Mouse (Mus musculus): ENCODE data around the gene Camta1. TPM values are rescaled to one million over a fixed set of nuclear protein-coding genes. Genes with fewer than 3 reads are reported as not detected.
A peak's percentile ranks its signal among the peaks of the same experiment; 100 is the strongest.

Camta1 gene
- polyA plus RNA-seq, 1 experiment from 2014 or later, result 61.9 TPM

DNA sequence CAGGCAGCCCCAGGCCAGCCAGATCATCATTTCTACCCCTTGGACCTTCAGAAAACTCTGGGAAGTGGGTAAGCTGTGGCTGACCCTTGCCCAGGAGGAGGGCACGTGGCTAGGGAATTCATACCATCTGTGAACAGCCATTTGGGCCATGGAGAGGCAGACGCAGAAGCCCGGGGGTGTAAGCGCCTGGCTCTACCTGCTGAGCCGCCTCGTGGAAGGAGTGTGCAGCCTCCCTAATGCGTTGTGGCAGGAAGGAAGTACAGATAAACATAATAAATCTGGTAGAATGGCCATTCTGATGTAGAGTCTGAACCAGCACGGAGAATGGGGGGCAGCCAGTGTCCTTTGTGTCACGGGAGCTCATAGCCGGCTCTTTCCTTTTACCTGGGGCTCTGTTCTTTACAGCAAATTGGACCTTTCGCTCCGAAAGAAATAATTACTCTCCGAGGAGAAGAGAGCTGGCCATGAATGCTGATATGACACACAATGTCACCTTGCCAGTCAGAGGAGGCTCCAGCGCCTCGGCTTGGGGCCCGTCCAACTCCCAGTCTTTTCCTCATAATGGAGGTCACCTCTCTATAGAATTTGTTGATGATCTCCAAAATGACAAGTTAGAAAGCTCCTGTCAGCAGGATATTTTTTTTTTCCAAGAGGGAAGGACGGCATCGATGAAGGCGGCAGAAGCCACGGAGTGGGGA, 500.6 kb downstream of the Camta1 start:
- no peak overlapping the region for H3K27ac ChIP-seq (replicated peaks)
- no peaks in the 10 kb centered on the region for H3K36me3 ChIP-seq (ENCODE audit: control insufficient read depth, insufficient read depth, low read length)
- no peaks in the 10 kb centered on the region for H3K27me3 ChIP-seq (ENCODE audit: control insufficient read depth, insufficient read depth, low read length)
- H3K4me1 ChIP-seq (replicated peaks; ENCODE audit: control insufficient read depth, insufficient read depth), result no peaks in the 10 kb centered on the region
- no peak for TF ChIP-seq CTCF (IDR thresholded peaks at IDR 0.05; ENCODE audit: low read depth)
- no peak for TF ChIP-seq EP300 (optimal IDR thresholded peaks at IDR 0.05)
- no peaks in the 10 kb centered on the region for H3K9me3 ChIP-seq (ENCODE audit: control insufficient read depth, low read length)
- H3K4me2 ChIP-seq (replicated peaks; ENCODE audit: low read depth), result no peak overlapping the region
- 67% methylated on average over 20 of the region's 20 CpGs for WGBS
- DNase-seq (ENCODE audit: low spot score) (no peak), ATAC-seq (ENCODE audit: low FRiP score, low TSS enrichment) (no peak)
- H3K4me3 ChIP-seq (ENCODE audit: low read depth, low read length), result no peak overlapping the region
- H3K9ac ChIP-seq (ENCODE audit: low read length), result no peak overlapping the region

DNA sequence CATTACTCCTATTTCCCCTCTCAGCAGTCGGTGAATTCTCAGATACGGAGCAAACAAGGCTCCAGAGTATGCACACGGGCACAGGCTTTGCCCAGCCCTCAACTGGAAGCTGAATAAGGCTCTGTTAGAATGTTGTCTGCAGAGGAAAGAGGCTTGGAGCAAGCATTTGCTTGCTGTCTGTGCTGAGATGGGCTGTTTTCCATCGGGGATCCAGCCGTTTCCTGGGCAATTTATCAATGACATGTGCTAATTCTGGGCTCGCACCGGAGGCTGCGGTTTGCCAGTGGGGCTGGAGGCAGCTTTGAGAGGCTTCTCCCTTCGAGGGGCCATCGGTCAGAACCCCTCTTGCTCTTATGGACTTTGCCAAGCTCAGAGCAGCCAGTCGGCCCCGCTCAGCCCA, 506.2 kb downstream of the Camta1 start:
- DNase-seq (ENCODE audit: low spot score) (no peak), ATAC-seq (ENCODE audit: low FRiP score, low TSS enrichment) (no peak)
- no peak overlapping the region for H3K9ac ChIP-seq (ENCODE audit: low read length)
- H3K27ac ChIP-seq (replicated peaks), result no peak overlapping the region
- 5% methylated on average over 12 of the region's 12 CpGs for WGBS
- H3K4me2 ChIP-seq (replicated peaks; ENCODE audit: low read depth), result 0 out of 2 replicates have a peak overlapping the region, but pooled peaks have one; percentile 17
- H3K27me3 ChIP-seq (ENCODE audit: control insufficient read depth, insufficient read depth, low read length), result no peaks in the 10 kb centered on the region
- no peaks in the 10 kb centered on the region for H3K9me3 ChIP-seq (ENCODE audit: control insufficient read depth, low read length)
- H3K4me3 ChIP-seq (ENCODE audit: low read depth, low read length), result no peak overlapping the region
- TF ChIP-seq EP300 (optimal IDR thresholded peaks at IDR 0.05) (no peak), CTCF (IDR thresholded peaks at IDR 0.05; ENCODE audit: low read depth) (no peak)
- no peaks in the 10 kb centered on the region for H3K36me3 ChIP-seq (ENCODE audit: control insufficient read depth, insufficient read depth, low read length)
- peaks cover 4% of the 10 kb centered on the region for H3K4me1 ChIP-seq (replicated peaks; ENCODE audit: control insufficient read depth, insufficient read depth)

GRCm38 (mm10) chr4:151352791-151353190, 508.9 kb downstream of the Camta1 start:
- no peaks in the 10 kb centered on the region for H3K9me3 ChIP-seq (ENCODE audit: control insufficient read depth, low read length)
- no peak overlapping the region for H3K4me3 ChIP-seq (ENCODE audit: low read depth, low read length)
- H3K27me3 ChIP-seq (ENCODE audit: control insufficient read depth, insufficient read depth, low read length), result no peaks in the 10 kb centered on the region
- no peaks in the 10 kb centered on the region for H3K36me3 ChIP-seq (ENCODE audit: control insufficient read depth, insufficient read depth, low read length)
- WGBS, result 74% methylated on average over 2 of the region's 2 CpGs
- ATAC-seq (ENCODE audit: low FRiP score, low TSS enrichment) (no peak), DNase-seq (ENCODE audit: low spot score) (no peak)
- no peak overlapping the region for H3K4me2 ChIP-seq (replicated peaks; ENCODE audit: low read depth)
- no peak overlapping the region for H3K27ac ChIP-seq (replicated peaks)
- peaks cover 4% of the 10 kb centered on the region for H3K4me1 ChIP-seq (replicated peaks; ENCODE audit: control insufficient read depth, insufficient read depth)
- H3K9ac ChIP-seq (ENCODE audit: low read length), result no peak overlapping the region
- no peak for TF ChIP-seq CTCF (IDR thresholded peaks at IDR 0.05; ENCODE audit: low read depth)
- TF ChIP-seq EP300 (optimal IDR thresholded peaks at IDR 0.05), result no peak

DNA sequence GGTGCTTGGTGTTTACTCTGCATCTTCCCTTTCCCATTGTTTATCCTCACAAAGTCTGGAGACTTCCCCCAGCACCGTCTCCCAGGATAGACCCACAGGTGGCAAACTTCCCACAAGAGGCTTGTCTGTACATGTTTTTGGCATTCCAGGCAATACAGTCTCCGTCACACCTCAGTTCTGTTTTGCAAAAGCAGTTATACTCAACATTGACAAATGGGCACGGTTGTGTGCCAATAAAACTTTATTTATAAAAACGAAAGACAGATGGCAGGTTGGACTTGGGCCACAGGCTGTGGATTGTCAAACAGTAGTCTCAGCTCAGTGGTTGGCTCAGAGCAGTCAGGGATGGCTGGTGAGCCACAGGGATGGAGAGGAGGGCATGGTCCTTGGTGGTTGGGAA, 509.4 kb downstream of the Camta1 start:
- ATAC-seq (ENCODE audit: low FRiP score, low TSS enrichment), result no peak
- no peaks in the 10 kb centered on the region for H3K9me3 ChIP-seq (ENCODE audit: control insufficient read depth, low read length)
- DNase-seq (ENCODE audit: low spot score), result no peak
- TF ChIP-seq EP300 (optimal IDR thresholded peaks at IDR 0.05), result no peak
- no peak for TF ChIP-seq CTCF (IDR thresholded peaks at IDR 0.05; ENCODE audit: low read depth)
- no peak overlapping the region for H3K9ac ChIP-seq (ENCODE audit: low read length)
- no peaks in the 10 kb centered on the region for H3K36me3 ChIP-seq (ENCODE audit: control insufficient read depth, insufficient read depth, low read length)
- 40% methylated on average over 4 of the region's 4 CpGs for WGBS
- no peaks in the 10 kb centered on the region for H3K27me3 ChIP-seq (ENCODE audit: control insufficient read depth, insufficient read depth, low read length)
- no peak overlapping the region for H3K4me3 ChIP-seq (ENCODE audit: low read depth, low read length)
- H3K4me1 ChIP-seq (replicated peaks; ENCODE audit: control insufficient read depth, insufficient read depth), result peaks cover 4% of the 10 kb centered on the region
- 0 out of 2 replicates have a peak overlapping the region, but pooled peaks have one; percentile 14 for H3K4me2 ChIP-seq (replicated peaks; ENCODE audit: low read depth)
- no peak overlapping the region for H3K27ac ChIP-seq (replicated peaks)

DNA sequence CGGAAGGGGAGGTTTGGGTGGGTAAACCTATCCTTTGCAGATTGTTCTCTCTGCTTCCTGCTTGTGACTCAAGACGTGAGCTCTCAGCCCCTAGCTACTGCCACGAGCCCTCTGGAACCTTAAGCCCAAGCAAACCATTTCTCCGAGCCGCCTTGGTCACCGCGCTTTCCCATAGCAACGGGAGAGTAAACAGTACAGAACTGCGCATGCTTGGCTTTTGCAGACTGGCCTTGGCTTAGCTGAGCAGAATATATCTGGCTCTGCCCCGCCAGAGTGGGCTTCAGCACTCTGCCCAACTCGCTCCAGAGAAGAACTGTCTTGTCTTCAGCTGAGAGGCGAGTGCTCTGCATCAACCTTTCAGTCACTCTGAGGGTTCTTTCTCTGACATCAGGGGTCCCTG, 509.9 kb downstream of the Camta1 start:
- Histone ChIP-seq H3K9me3 (ENCODE audit: control insufficient read depth, low read length) (no peaks in the 10 kb centered on the region), H3K27ac (replicated peaks) (no peak overlapping the region), H3K9ac (ENCODE audit: low read length) (no peak overlapping the region), H3K4me1 (replicated peaks; ENCODE audit: control insufficient read depth, insufficient read depth) (peaks cover 8% of the 10 kb centered on the region), H3K4me2 (replicated peaks; ENCODE audit: low read depth) (0 out of 2 replicates have a peak overlapping the region, but pooled peaks have one; percentile 14), H3K27me3 (ENCODE audit: control insufficient read depth, insufficient read depth, low read length) (no peaks in the 10 kb centered on the region), H3K4me3 (ENCODE audit: low read depth, low read length) (no peak overlapping the region), H3K36me3 (ENCODE audit: control insufficient read depth, insufficient read depth, low read length) (no peaks in the 10 kb centered on the region)
- DNase-seq (ENCODE audit: low spot score) (peak; percentile 46), ATAC-seq (ENCODE audit: low FRiP score, low TSS enrichment) (peak; percentile 50; the same call in 1 of the 2 replicates)
- no peak for TF ChIP-seq EP300 (optimal IDR thresholded peaks at IDR 0.05)
- no peak for TF ChIP-seq CTCF (IDR thresholded peaks at IDR 0.05; ENCODE audit: low read depth)
- WGBS, result 27% methylated on average over 12 of the region's 12 CpGs

DNA sequence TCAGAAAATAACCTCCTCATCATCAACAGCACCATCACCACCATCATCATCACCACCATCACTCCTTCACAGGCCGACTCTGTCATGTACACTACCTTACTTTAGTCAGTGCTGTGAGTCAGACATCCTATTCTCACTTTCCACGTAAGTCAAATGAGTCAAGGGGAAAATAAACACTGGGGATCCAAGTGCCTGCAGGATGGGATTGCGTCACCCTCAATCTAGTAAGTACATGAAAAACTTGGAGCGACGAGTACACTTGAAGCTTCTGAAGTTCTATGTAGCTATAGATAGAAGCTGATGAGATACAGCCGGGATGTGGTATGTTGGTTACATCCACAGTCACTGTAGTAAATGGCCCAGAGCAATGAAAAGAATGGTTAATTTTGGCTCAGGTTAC, 514.1 kb downstream of the Camta1 start:
- ATAC-seq (ENCODE audit: low FRiP score, low TSS enrichment) (no peak), DNase-seq (ENCODE audit: low spot score) (no peak)

More for the DNA sequence above, 514.1 kb downstream of the Camta1 start:
- Histone ChIP-seq H3K9me3 (ENCODE audit: control insufficient read depth, low read length) (peaks cover 3% of the 10 kb centered on the region; the same call in 1 of the 2 replicates), H3K27ac (replicated peaks) (no peak overlapping the region), H3K36me3 (ENCODE audit: control insufficient read depth, insufficient read depth, low read length) (no peaks in the 10 kb centered on the region), H3K4me1 (replicated peaks; ENCODE audit: control insufficient read depth, insufficient read depth) (peaks cover 3% of the 10 kb centered on the region; the same call in 1 of the 2 replicates), H3K4me2 (replicated peaks; ENCODE audit: low read depth) (no peak overlapping the region), H3K27me3 (ENCODE audit: control insufficient read depth, insufficient read depth, low read length) (no peaks in the 10 kb centered on the region), H3K9ac (ENCODE audit: low read length) (no peak overlapping the region), H3K4me3 (ENCODE audit: low read depth, low read length) (no peak overlapping the region)
- WGBS, result 65% methylated on average over 6 of the region's 6 CpGs
- TF ChIP-seq CTCF (IDR thresholded peaks at IDR 0.05; ENCODE audit: low read depth), result no peak
- TF ChIP-seq EP300 (optimal IDR thresholded peaks at IDR 0.05), result no peak

All from stomach, postnatal 0 days (tissue).